Mouse (Mus musculus) heart, postnatal 14 days (tissue): Measurements from ENCODE around the gene Art5. TPM values are rescaled to one million over a fixed set of nuclear protein-coding genes. Genes with fewer than 3 reads are reported as not detected.
A peak's percentile ranks its signal among the peaks of the same experiment; 100 is the strongest.
"Not testable (repeated sequence)": the region's sequence is repeated elsewhere in the genome, so short reads cannot be mapped to it uniquely, and the experiment has no call there.

Source experiments
- DNase-seq, 2 experiments: peaks; one replicate each; pipeline ENCODE4 v3.0.0; 2021 to 2022
- intact Hi-C: fragments of 180-260 bp; cut with DNase I; formaldehyde crosslinking; loops from one replicate; pipeline ENCODE4 v1.15.1; 2025
- total RNA-seq, 2 experiments: library from RNA; stranded (reverse); gene quantifications; 2 replicates each; pipeline ENCODE4 v1.2.3; 2021

Art5 gene
- total RNA-seq, 2 experiments from 2014 or later: 4.3 to 5.4 TPM

GRCm38 (mm10) chr7:102084041-102084696 lies 25.1 kb downstream of the Art5 start:
- no peak for DNase-seq
- intact Hi-C loops: no loop called here

GRCm38 (mm10) chr7:102082816-102083215 lies 26.5 kb downstream of the Art5 start, which contains the start of gene Trpc2:
Trpc2 (plus strand) TSS chr7:102083116.
- intact Hi-C loops: no loop called here
- no peak for DNase-seq

GRCm38 (mm10) chr7:102081784-102082183 lies 27.5 kb downstream of the Art5 start:
- intact Hi-C loops: no loop called here
- DNase-seq: no peak

GRCm38 (mm10) chr7:102080311-102080710 lies 29.0 kb downstream of the Art5 start:
- intact Hi-C loops: no loop called here
- no peak for DNase-seq

- intact Hi-C loops: loop anchor here (2.0 kb wide), 2 partner anchors 160 to 426 kb away; no protein-coding TSS in a partner anchor
- peak; percentile 22 to 51 for DNase-seq
Measured at GRCm38 (mm10) chr7:102078517-102078916, 30.8 kb downstream of the Art5 start.

GRCm38 (mm10) chr7:102076714-102077296 lies 32.5 kb downstream of the Art5 start:
- intact Hi-C loops: loop anchor here (2.0 kb wide), 1 partner anchor 78 kb away; no protein-coding TSS in a partner anchor
- DNase-seq: peak in 1 of 2 experiments; percentile 26

- no peak for DNase-seq
- intact Hi-C loops: no loop called here
Measured at GRCm38 (mm10) chr7:102066363-102066762, 42.9 kb downstream of the Art5 start.

GRCm38 (mm10) chr7:102065046-102065891 lies 44.0 kb downstream of the Art5 start, which contains the start of the genes Rnf121, Xndc1 and Xntrpc:
Rnf121 (minus strand) TSS chr7:102065469.
Xndc1 (plus strand) TSS chr7:102065511.
Xntrpc (plus strand) TSS chr7:102065713.
- intact Hi-C loops: no loop called here
- DNase-seq: peak; percentile 92 to 93

- intact Hi-C loops: no loop called here
- no peak for DNase-seq
Measured at GRCm38 (mm10) chr7:102064655-102065045, 44.6 kb downstream of the Art5 start.

- no peak for DNase-seq
- intact Hi-C loops: no loop called here
Measured at GRCm38 (mm10) chr7:102063891-102064290, 45.4 kb downstream of the Art5 start.

GRCm38 (mm10) chr7:102062203-102062602 lies 47.1 kb downstream of the Art5 start:
- no peak for DNase-seq
- intact Hi-C loops: no loop called here

GRCm38 (mm10) chr7:102061353-102061752 lies 47.9 kb downstream of the Art5 start:
- no peak for DNase-seq
- intact Hi-C loops: no loop called here

- intact Hi-C loops, DNase-seq: not testable (repeated sequence)
Measured at GRCm38 (mm10) chr7:102048524-102048923, 60.8 kb downstream of the Art5 start.

Other genes starting within 250 kb of the Art5 start
- 10 to 100 TPM; 17.1 to 21.8 TPM for gene Anapc15, start 245.8 kb downstream of the Art5 start, total RNA-seq
- gene Folr1, start 238.7 kb downstream of the Art5 start, total RNA-seq: 1 to 10 TPM in 1 of 2 experiments, under 1 TPM in 1; 0.71 to 1.5 TPM
- gene Lamtor1, start 203.6 kb downstream of the Art5 start, total RNA-seq: 10 to 100 TPM; 90.2 to 100.0 TPM
- gene Tomt, start 203.1 kb downstream of the Art5 start, total RNA-seq: not detected
- gene Lrrc51, start 175.6 kb downstream of the Art5 start, total RNA-seq: 1 to 10 TPM; 2.9 to 3.9 TPM
- 10 to 100 TPM; 90.0 to 95.3 TPM for gene Numa1, start 175.4 kb downstream of the Art5 start, total RNA-seq
- gene Il18bp, start 90.8 kb downstream of the Art5 start, total RNA-seq: 1 to 10 TPM; 5.1 to 6.4 TPM
- gene Rnf121, start 44.0 kb downstream of the Art5 start, total RNA-seq: 10 to 100 TPM; 19.8 to 21.5 TPM
- gene Xndc1, start 44.0 kb downstream of the Art5 start, total RNA-seq: 10 to 100 TPM in 1 of 2 experiments, 1 to 10 TPM in 1; 8.9 to 10.2 TPM
- gene Xntrpc, start 43.8 kb downstream of the Art5 start, total RNA-seq: under 1 TPM; 0.61 to 0.84 TPM
- gene Trpc2, start 26.4 kb downstream of the Art5 start, total RNA-seq: under 1 TPM; 0.63 to 0.69 TPM
- gene Art1, start 7.7 kb downstream of the Art5 start, total RNA-seq: 100 to 1,000 TPM; 131 to 158 TPM
- gene Chrna10, start 7.3 kb upstream of the Art5 start, total RNA-seq: not detected
- gene Nup98, start 100.7 kb upstream of the Art5 start, total RNA-seq: 10 to 100 TPM; 31.9 to 34.2 TPM
- gene Pgap2, start 100.7 kb upstream of the Art5 start, total RNA-seq: 10 to 100 TPM; 54.4 to 55.7 TPM
- gene Rhog, start 146.6 kb upstream of the Art5 start, total RNA-seq: 10 to 100 TPM; 30.8 to 31.9 TPM
- 10 to 100 TPM; 25.8 to 30.2 TPM for gene Stim1, start 158.3 kb upstream of the Art5 start, total RNA-seq